Mouse (Mus musculus) embryonic stem cell, embryonic (primary cell): Measurements from ENCODE around the gene Papln.

Source experiments
- CTCF ChIA-PET, 4 experiments: fragments of 300-600 bp in 2 of 4; fragments of 350-600 bp in 2 of 4; sonication (Branson Sonifier 250); formaldehyde crosslinking; loops; one replicate each; lab custom pipeline; 2022; ENCODE audit warnings: inconsistent platforms in 2 of 4; lab: Charles Lee
- POLR2A ChIA-PET, 4 experiments: fragments of 300-600 bp in 2 of 4; fragments of 350-600 bp in 2 of 4; sonication (Branson Sonifier 250); formaldehyde crosslinking; loops; one replicate each; lab custom pipeline; 2022; ENCODE audit warnings: antibody characterized with exemption in 4 of 4, inconsistent platforms in 1 of 4; lab: Charles Lee

Papln gene

DNA sequence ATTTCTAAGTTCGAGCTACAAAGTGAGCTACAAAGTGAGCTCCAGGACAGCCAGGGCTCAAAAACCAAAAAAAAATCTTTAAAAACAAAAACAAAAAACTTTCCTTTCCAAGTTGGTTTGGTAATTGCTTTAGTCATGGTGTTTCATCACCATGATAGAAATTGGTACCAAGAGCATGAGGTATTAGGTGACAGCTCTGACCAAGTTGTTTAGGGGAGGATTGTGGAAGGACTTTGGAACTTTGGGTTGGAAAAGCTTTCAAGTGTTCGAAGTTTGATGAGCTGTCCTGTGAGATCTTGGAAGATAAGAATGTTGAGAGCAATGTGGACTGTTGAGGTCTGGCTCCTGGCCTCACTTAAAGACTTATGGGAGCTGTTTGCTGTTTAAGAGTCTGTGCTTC, 3.2 kb upstream of the Papln start:
- ChIA-PET CTCF (interaction anchor here in 2 of 4 experiments (0.6 to 1.3 kb wide), 3 partner anchors 10 to 392 kb away, joined by 3 to 5 read pairs (median 3); no protein-coding TSS in a partner anchor), POLR2A (interaction anchor here in 1 of 4 experiments (1.1 kb wide), 1 partner anchor 11 kb away, joined by 3 read pairs; no protein-coding TSS in a partner anchor)

- CTCF ChIA-PET: interaction anchor here in 3 of 4 experiments (0.6 to 1.0 kb wide), 5 partner anchors 10 to 300 kb away, joined by 3 read pairs; no protein-coding TSS in a partner anchor
Observed at GRCm38 (mm10) chr12:83762706-83763105, 728 bp upstream of the Papln start.

GRCm38 (mm10) chr12:83764044-83764365, 571 bp downstream of the Papln start:
- POLR2A ChIA-PET: interaction anchor here in 3 of 4 experiments (0.6 to 1.4 kb wide), 7 partner anchors 8 to 132 kb away, joined by 3 to 5 read pairs (median 4); partner anchors contain the start of gene Psen1 (in 1 of the 3)

More at GRCm38 (mm10) chr12:83762706-83763105, 728 bp upstream of the Papln start:
- POLR2A ChIA-PET: interaction anchor here in 1 of 4 experiments (0.6 to 1.1 kb wide), 3 partner anchors 26 to 156 kb away, joined by 3 to 6 read pairs (median 3); partner anchors contain the start of gene Psen1

GRCm38 (mm10) chr12:83764519-83764918, 1.1 kb downstream of the Papln start:
- ChIA-PET POLR2A (interaction anchor here in 3 of 4 experiments (0.7 to 1.4 kb wide), 4 partner anchors 8 to 132 kb away, joined by 4 to 5 read pairs (median 4); no protein-coding TSS in a partner anchor), CTCF (interaction anchor here in 3 of 4 experiments (0.6 to 1.1 kb wide), 3 partner anchors 51 to 310 kb away, joined by 3 to 4 read pairs (median 3); no protein-coding TSS in a partner anchor)

More at GRCm38 (mm10) chr12:83764044-83764365, 571 bp downstream of the Papln start:
- CTCF ChIA-PET: interaction anchor here in 2 of 4 experiments (0.6 to 0.7 kb wide), 3 partner anchors 35 to 345 kb away, joined by 3 to 11 read pairs (median 3); no protein-coding TSS in a partner anchor

DNA sequence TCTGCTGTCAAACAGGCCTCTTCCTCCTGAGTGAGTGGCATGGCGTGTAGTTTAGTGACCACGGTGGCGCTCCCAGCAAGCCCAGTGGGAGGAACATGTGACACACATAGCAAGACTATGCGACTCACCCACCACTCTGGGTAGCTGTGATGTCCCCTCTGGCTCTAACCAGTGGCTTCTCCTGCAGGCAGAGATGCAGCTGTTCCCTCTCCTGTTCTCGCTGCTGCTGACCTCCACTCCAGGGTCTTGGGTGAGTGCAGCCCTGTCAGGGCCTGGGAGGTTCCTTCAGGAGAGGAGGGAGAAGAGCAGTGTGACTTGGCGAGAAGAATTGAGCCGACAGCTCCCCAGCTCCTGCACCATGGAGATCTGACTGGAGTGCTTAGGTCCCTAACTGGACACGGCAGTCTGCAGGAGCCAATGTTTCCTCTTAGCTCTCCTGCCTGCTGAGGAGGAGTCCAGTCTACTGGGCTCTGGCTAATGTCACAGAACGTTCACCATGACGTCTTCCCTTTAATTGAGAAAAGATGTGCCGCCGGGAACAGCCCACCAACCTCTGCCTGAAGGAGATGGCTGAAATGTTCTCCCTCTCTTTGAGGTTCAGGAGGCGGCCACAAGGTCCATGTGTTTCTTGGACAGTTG, 2.6 kb downstream of the Papln start:
- ChIA-PET POLR2A (interaction anchor here in 3 of 4 experiments (0.7 to 1.4 kb wide), 5 partner anchors 9 to 425 kb away, joined by 3 read pairs; no protein-coding TSS in a partner anchor), CTCF (no interaction called here)

GRCm38 (mm10) chr12:83767833-83768232, 4.4 kb downstream of the Papln start:
- POLR2A ChIA-PET: interaction anchor here in 1 of 4 experiments (1.4 kb wide), 1 partner anchor 8 kb away, joined by 3 read pairs; no protein-coding TSS in a partner anchor
- CTCF ChIA-PET: interaction anchor here in 1 of 4 experiments (0.5 kb wide), 1 partner anchor 146 kb away, joined by 10 read pairs; no protein-coding TSS in a partner anchor

DNA sequence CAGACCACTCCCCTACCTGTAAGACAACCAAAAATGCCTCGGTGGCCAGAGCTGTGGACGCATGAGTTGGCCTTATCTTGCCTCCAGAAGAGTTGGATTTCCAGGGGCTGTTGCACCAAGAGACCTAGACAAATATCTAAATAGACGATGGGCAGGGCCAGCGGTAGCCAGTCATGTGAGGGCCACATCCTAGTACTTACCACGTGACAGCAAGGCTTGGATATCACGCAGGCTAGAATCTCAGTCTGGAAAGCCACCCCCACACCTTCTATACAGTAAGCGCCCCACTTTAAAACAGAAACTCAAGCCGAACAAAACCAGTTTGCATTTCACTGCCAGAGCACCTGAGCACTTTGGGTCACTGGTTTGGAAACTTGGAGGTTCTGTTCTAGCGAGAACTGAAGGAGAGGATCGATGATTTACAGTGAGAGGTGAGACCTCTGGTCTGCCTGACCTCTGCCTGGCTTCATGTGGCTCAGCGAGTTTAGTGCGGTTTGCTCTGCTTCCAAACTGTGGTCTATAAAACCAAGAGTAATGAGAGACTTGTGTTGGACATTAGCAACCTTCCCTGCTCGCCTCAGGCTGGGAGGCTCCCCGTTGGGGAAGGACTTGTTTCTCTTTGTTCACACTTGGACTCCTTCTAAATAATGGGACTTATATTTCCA, 4.9 kb downstream of the Papln start:
- ChIA-PET CTCF (interaction anchor here in 1 of 4 experiments (0.5 kb wide), 1 partner anchor 146 kb away, joined by 10 read pairs; no protein-coding TSS in a partner anchor), POLR2A (interaction anchor here in 1 of 4 experiments (1.3 kb wide), 1 partner anchor 17 kb away, joined by 3 read pairs; no protein-coding TSS in a partner anchor)

DNA sequence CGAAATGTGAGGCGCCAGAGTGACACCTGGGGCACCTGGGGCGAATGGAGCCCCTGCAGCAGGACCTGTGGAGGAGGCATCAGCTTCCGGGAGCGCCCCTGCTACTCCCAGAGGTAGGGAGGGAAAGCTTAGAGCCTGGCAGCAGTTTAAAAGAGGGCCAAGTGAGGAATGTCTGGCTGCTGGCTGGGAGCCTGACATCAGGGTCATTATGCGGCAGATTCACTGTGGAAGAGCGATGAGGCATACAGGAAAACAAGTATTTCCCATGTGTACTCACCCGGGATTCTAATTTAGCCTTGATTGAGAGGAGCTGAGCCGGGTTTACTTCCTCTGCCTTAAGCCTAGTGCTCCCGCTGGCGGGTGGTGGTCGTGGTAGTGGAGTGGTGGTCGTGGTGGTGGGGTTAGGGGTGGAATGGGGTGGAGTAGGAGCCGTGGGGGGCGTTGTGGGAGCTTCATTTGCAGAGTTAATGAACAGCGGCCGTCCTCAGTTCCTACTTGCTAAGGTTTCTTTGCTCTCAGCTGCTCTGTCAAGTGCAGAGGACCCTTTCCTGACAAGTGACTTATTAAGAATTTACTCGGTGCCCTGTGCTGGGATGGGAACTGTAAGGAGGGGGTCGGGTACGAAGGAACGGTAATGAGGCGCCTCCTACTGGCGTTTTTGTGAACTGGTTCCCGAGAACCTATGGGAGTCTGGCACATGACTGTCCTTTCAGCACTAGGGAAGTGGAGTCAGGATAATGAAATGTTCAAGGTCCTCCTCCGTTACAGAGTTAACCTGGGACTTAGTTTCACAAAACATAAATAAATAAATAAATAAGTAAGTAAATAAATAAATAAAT, 7.2 kb downstream of the Papln start:
- ChIA-PET CTCF (interaction anchor here (0.6 to 1.6 kb wide), 11 partner anchors 11 to 669 kb away, joined by 3 to 9 read pairs (median 3); partner anchors contain the start of gene Zfyve1 (in 1 of the 4)), POLR2A (interaction anchor here in 1 of 4 experiments (0.8 kb wide), 1 partner anchor 134 kb away, joined by 3 read pairs; no protein-coding TSS in a partner anchor)

DNA sequence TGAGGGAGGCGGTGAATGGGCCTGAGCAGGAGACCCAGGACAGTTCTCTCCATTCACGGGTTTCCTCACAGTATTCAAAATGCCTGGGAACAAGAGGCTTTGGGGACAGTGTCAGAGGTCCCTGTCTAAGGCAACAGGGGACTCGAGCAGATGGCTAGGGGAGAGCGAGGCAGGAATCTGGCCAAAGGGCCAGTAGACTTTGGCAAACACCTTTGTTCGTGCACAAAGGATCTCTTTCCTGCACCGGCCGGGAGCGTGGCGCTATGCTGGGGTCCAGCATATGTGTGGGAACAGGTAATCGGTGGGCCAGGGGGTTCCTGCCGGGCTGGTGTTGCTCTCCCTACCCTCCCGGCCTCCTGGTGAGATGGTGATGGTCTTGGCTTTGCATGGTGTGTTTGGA, 12.2 kb downstream of the Papln start:
- CTCF ChIA-PET: no interaction called here
- POLR2A ChIA-PET: interaction anchor here in 3 of 4 experiments (0.6 to 1.4 kb wide), 5 partner anchors 8 to 87 kb away, joined by 3 to 4 read pairs (median 3); partner anchors contain the start of genes Papln (in 1 of the 3) and Psen1 (in 1 of the 3)

- CTCF ChIA-PET: interaction anchor here in 2 of 4 experiments (0.6 to 1.1 kb wide), 2 partner anchors 63 to 353 kb away, joined by 3 to 9 read pairs; no protein-coding TSS in a partner anchor
Observed at GRCm38 (mm10) chr12:83776766-83777165, 13.3 kb downstream of the Papln start.

GRCm38 (mm10) chr12:83780181-83780580, 16.7 kb downstream of the Papln start:
- POLR2A ChIA-PET: interaction anchor here in 1 of 4 experiments (0.7 kb wide), 1 partner anchor 603 kb away, joined by 8 read pairs; no protein-coding TSS in a partner anchor
- CTCF ChIA-PET: no interaction called here

More at GRCm38 (mm10) chr12:83776766-83777165, 13.3 kb downstream of the Papln start:
- POLR2A ChIA-PET: interaction anchor here in 1 of 4 experiments (1.0 to 1.4 kb wide), 2 partner anchors 16 to 24 kb away, joined by 3 read pairs; no protein-coding TSS in a partner anchor

- POLR2A ChIA-PET: interaction anchor here in 1 of 4 experiments (0.5 kb wide), 1 partner anchor 552 kb away, joined by 3 read pairs; no protein-coding TSS in a partner anchor
- CTCF ChIA-PET: no interaction called here
Observed at GRCm38 (mm10) chr12:83781204-83781603, 17.8 kb downstream of the Papln start.

DNA sequence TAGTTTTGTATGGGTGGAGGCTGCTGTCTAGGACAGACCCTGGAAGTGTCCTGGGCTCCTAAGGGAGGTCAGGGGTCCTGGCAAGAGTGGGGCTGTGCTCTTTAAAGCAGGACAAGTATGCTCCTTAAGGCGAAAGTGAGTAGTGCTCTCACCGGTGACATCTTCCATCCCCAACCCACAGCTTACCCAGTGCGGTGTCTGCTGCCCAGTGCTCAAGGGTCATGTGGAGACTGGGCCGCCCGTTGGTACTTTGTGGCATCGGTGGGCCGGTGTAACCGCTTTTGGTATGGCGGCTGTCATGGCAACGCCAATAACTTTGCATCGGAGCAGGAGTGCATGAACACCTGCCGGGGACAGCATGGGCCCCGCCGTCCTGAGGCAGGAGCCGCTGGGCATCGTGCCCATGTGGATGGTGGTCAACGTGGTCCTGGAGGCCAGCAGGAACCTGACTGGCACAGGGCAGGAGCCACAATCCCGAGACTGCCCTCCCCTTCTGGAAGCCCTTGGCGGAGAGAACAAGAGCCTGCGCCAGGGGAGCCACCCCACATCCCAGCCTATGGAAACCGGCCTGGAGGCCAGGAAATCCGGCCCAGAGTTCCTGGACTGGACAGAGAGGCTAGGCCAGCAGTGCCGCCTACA, 18.3 kb downstream of the Papln start:
- ChIA-PET POLR2A (interaction anchor here in 1 of 4 experiments (0.5 kb wide), 1 partner anchor 553 kb away, joined by 3 read pairs; no protein-coding TSS in a partner anchor), CTCF (interaction anchor here in 2 of 4 experiments (0.5 kb wide), 2 partner anchors 9 to 54 kb away, joined by 3 read pairs; no protein-coding TSS in a partner anchor)

- CTCF ChIA-PET: no interaction called here
Observed at GRCm38 (mm10) chr12:83782669-83783068, 19.2 kb downstream of the Papln start.

GRCm38 (mm10) chr12:83785305-83785704, 21.9 kb downstream of the Papln start:
- POLR2A ChIA-PET: no interaction called here
- CTCF ChIA-PET: no interaction called here

More at GRCm38 (mm10) chr12:83782669-83783068, 19.2 kb downstream of the Papln start:
- POLR2A ChIA-PET: no interaction called here

- POLR2A ChIA-PET: no interaction called here
- CTCF ChIA-PET: interaction anchor here in 1 of 4 experiments (0.6 kb wide), 1 partner anchor 27 kb away, joined by 3 read pairs; no protein-coding TSS in a partner anchor
Observed at GRCm38 (mm10) chr12:83789051-83789780, 25.8 kb downstream of the Papln start.
